8 mouse cellular contexts compared by ENCODE assay signal in the genomic region with DNA sequence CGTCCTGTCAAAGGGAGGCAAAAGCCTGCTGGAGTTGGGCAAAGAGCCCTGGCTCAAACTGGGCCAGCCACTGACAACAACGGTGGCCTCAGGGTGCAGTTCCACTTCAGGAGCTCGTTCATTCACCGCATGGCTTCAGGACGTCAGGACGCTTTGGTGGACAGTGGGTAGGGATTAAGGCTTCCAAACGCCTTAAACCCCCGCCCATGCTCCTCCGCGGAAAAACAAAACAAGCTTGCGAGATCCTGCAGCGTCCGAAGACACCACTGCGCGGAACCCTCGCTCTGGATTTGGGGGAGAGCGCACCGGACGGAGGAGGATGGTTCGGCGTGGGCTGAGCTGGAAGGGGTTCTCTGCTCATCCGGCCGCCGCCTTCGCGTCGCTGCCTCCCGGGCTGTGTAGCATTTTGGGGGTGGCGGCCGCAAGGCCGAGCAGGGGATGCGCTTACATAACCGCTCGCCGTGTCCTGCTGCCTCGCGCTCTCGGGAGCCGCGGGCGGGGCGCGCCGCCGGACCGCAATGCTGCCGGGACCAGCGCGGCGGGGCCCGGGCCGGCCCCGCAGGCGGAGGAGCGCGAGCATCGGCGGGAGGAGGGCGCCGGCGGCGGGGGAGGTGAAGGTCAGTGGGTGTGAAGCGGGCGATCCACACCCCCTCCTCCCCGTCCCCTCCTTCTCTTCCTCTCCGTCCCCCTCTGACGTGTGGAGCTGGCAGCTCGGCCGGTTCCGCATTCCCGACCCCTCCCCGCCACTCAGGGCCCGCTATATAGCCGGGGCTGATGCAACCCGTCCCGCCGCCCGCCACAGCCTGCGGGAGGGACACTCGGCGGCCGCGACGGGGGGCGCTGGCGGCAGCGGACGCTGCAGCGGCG. TPM values are rescaled to one million over a fixed set of nuclear protein-coding genes. Genes with fewer than 3 reads are reported as not detected.
DNase-seq lines count a peak whose midpoint lies in the region; ATAC-seq and TF ChIP-seq lines count a peak whose summit lies in the region.

A gene (plus strand): TSS at position 417 of the 867 bp plus-strand sequence.

- H3K27ac ChIP-seq in hindbrain, embryonic 15.5 days (replicated peaks): peak within 1 kb of the TSS; percentile 95
- peak within 1 kb of the TSS; percentile 96 for H3K27ac ChIP-seq in left cerebral cortex, adult 2 months
- peak within 1 kb of the TSS; percentile 79 for H3K27ac ChIP-seq in macrophage

- no peak for DNase-seq in Patski (ENCODE audit: low read depth, low spot score)
- peak; percentile 78 for DNase-seq in cerebellum, postnatal 36 days
- DNase-seq in gastrocnemius, adult 18-20 months (ENCODE audit: low spot score): peak; percentile 94
- peak; percentile 77 to 82 for DNase-seq in left cerebral cortex, adult 2 months (ENCODE audit: extremely low spot score in 1 of 2, low spot score in 2 of 2)
- peak; percentile 50 for DNase-seq in retina, postnatal 7 days (ENCODE audit: low read depth, low spot score)
- peak; percentile 65 to 90 for DNase-seq in urinary bladder, adult 18-20 months (ENCODE audit: low spot score in 2 of 2)

- peaks cover 11% of the 10 kb centered on the region for H3K79me2 ChIP-seq in macrophage (ENCODE audit: inconsistent target)

- H3K9ac ChIP-seq in hindbrain, embryonic 15.5 days: peak within 1 kb of the TSS; percentile 75

- H3K4me2 ChIP-seq in hindbrain, embryonic 15.5 days: peak within 1 kb of the TSS; percentile 70

- no peaks in the 10 kb centered on the region for H3K36me3 ChIP-seq in hindbrain, embryonic 15.5 days
- no peaks in the 10 kb centered on the region for H3K36me3 ChIP-seq in macrophage (ENCODE audit: inconsistent target)

- H3K9me3 ChIP-seq in hindbrain, embryonic 15.5 days: no peaks in the 10 kb centered on the region

- under 1% methylated on average over 62 of the region's 90 CpGs for WGBS in hindbrain, embryonic 15.5 days
- under 1% methylated on average over 62 of the region's 90 CpGs for WGBS in macrophage (ENCODE audit: missing documents)

- peak; percentile 68 for ATAC-seq in Patski
- ATAC-seq in hindbrain, embryonic 15.5 days (ENCODE audit: low FRiP score, low read depth): peak; percentile 87

- H3K4me1 ChIP-seq in hindbrain, embryonic 15.5 days (replicated peaks): peaks cover 53% of the 10 kb centered on the region

- intact Hi-C loops in left cerebral cortex, adult 2 months (cut with DNase I): loop anchor here (2.0 kb wide), 1 partner anchor 28 kb away; no protein-coding TSS in a partner anchor

- H3K4me3 ChIP-seq in hindbrain, embryonic 15.5 days: peak within 1 kb of the TSS; percentile 63
- peak within 1 kb of the TSS; percentile 97 for H3K4me3 ChIP-seq in left cerebral cortex, adult 2 months
- peak within 1 kb of the TSS; percentile 64 for H3K4me3 ChIP-seq in macrophage (ENCODE audit: inconsistent target)

- H3K27me3 ChIP-seq in Patski: no peaks in the 10 kb centered on the region
- H3K27me3 ChIP-seq in hindbrain, embryonic 15.5 days: no peaks in the 10 kb centered on the region

- in situ Hi-C loops in Patski (cut with MboI; ENCODE audit: low pct_unique_long_range_greater_than_20kb): no loop called here

- POLR2A ChIA-PET in Patski (lab: Charles Lee): interaction anchor here (0.6 to 1.1 kb wide), 4 partner anchors 20 to 107 kb away, joined by 3 to 4 read pairs (median 4); no protein-coding TSS in a partner anchor

- CTCF ChIA-PET in Patski (lab: Charles Lee): interaction anchor here (0.7 to 1.8 kb wide), 5 partner anchors 14 to 102 kb away, joined by 3 to 4 read pairs (median 4); no protein-coding TSS in a partner anchor

- no peak for TF ChIP-seq CTCF in Patski (IDR thresholded peaks at IDR 0.05)
- TF ChIP-seq CTCF in left cerebral cortex, adult 2 months (IDR thresholded peaks at IDR 0.05): no peak; the same call in none of the 2 replicates

RNA-seq across cellular contexts. Expression of the gene that starts here (rescaled TPM):
- polyA plus RNA-seq in Patski (2021): 50.7 TPM
- 1 to 10 TPM; 3.6 to 4.7 TPM for total RNA-seq in gastrocnemius, adult 18-20 months (2021)
- 0.54 and 0.64 TPM in 2 replicates for polyA plus RNA-seq in hindbrain, embryonic 15.5 days (2015; fragmentation: Nextera tagmentation; extraction: Ambion mirVana)
- 10 to 100 TPM; 81.5 to 95.1 TPM for total RNA-seq in left cerebral cortex, adult 2 months (2021)
- 100 to 1,000 TPM in 11 of 26 experiments, 10 to 100 TPM in 13, 1 to 10 TPM in 2; 5.1 to 753 (median 54.6) TPM for total RNA-seq in macrophage (2018; cell fraction: chromatin; rRNA removed)
- 100 to 1,000 TPM in 5 of 26 experiments, 10 to 100 TPM in 15, 1 to 10 TPM in 6; 6.1 to 312 (median 15.1) TPM for total RNA-seq in macrophage (2018; cell fraction: cytosol; rRNA removed)
- 100 to 1,000 TPM in 9 of 26 experiments, 10 to 100 TPM in 16, 1 to 10 TPM in 1; 5.7 to 459 (median 64.5) TPM for total RNA-seq in macrophage (2018; cell fraction: nucleus; rRNA removed)
- 7.6 to 16.1 TPM (median 12.0 TPM) in 3 replicates for polyA plus RNA-seq in macrophage (2018)

Comparison
In these comparisons a context has a peak if more than half of its experiments do, and no peak if none do; other contexts are left out.
1. RNA of the gene that starts here (total RNA-seq): 81.5 to 95.1 TPM in left cerebral cortex, adult 2 months; 3.6 to 4.7 TPM in gastrocnemius, adult 18-20 months; every median in the first group is over 10 times any median in the second.
2. Peak in ATAC-seq, H3K4me3 ChIP-seq, H3K27ac ChIP-seq, H3K9ac ChIP-seq and H3K4me2 ChIP-seq in hindbrain, embryonic 15.5 days; RNA of the gene not detected or under 1 TPM.
3. Peak in every context shown above with its lines, with median percentiles within 50 percentile points of each other: H3K27ac ChIP-seq and H3K4me3 ChIP-seq.